Mouse (Mus musculus): ENCODE data around the gene Obscn. TPM values are rescaled to one million over a fixed set of nuclear protein-coding genes. Genes with fewer than 3 reads are reported as not detected.

Obscn gene
- polyA plus RNA-seq, 1 experiment from 2014 or later = 0.42 TPM

- WGBS = 87% methylated on average over 8 of the region's 8 CpGs
- Histone ChIP-seq H3K27me3 (peaks cover 3% of the 10 kb centered on the region), H3K9ac (no peak overlapping the region), H3K9me3 (no peaks in the 10 kb centered on the region), H3K36me3 (peaks cover 26% of the 10 kb centered on the region), H3K4me3 (no peak overlapping the region), H3K4me1 (no peaks in the 10 kb centered on the region), H3K27ac (no peak overlapping the region), H3K4me2 (no peak overlapping the region)
- no peak for ATAC-seq (ENCODE audit: insufficient number of reproducible peaks, insufficient read depth, low FRiP score, low TSS enrichment, low read depth)
Observed at GRCm38 (mm10) chr11:58969027-58969426, 167.2 kb downstream of the Obscn start.

GRCm38 (mm10) chr11:58968551-58968950 lies 167.7 kb downstream of the Obscn start:
- H3K27ac ChIP-seq = no peak overlapping the region
- H3K4me3 ChIP-seq = no peak overlapping the region
- H3K36me3 ChIP-seq = peaks cover 24% of the 10 kb centered on the region
- H3K27me3 ChIP-seq = peaks cover 8% of the 10 kb centered on the region
- H3K4me2 ChIP-seq = no peak overlapping the region
- H3K9me3 ChIP-seq = no peaks in the 10 kb centered on the region
- no peak overlapping the region for H3K9ac ChIP-seq
- ATAC-seq (ENCODE audit: insufficient number of reproducible peaks, insufficient read depth, low FRiP score, low TSS enrichment, low read depth) = no peak
- 83% methylated on average over 7 of the region's 7 CpGs for WGBS
- H3K4me1 ChIP-seq = 0 out of 2 replicates have a peak, but pooled peaks cover under 1% of the 10 kb centered on the region

- 0 out of 2 replicates have a peak, but pooled peaks cover 4% of the 10 kb centered on the region for H3K4me1 ChIP-seq
- 92% methylated on average over 1 of the region's 1 CpGs for WGBS
- no peak overlapping the region for H3K4me2 ChIP-seq
- no peaks in the 10 kb centered on the region for H3K9me3 ChIP-seq
- H3K27ac ChIP-seq = no peak overlapping the region
- H3K9ac ChIP-seq = no peak overlapping the region
- H3K36me3 ChIP-seq = peaks cover 20% of the 10 kb centered on the region
- peaks cover 20% of the 10 kb centered on the region for H3K27me3 ChIP-seq
- H3K4me3 ChIP-seq = no peak overlapping the region
- ATAC-seq (ENCODE audit: insufficient number of reproducible peaks, insufficient read depth, low FRiP score, low TSS enrichment, low read depth) = no peak
Observed at GRCm38 (mm10) chr11:58967346-58967745, 168.9 kb downstream of the Obscn start.

- Histone ChIP-seq H3K9ac (0 out of 2 replicates have a peak overlapping the region, but pooled peaks have one; percentile 27), H3K4me1 (0 out of 2 replicates have a peak, but pooled peaks cover 4% of the 10 kb centered on the region), H3K27me3 (peaks cover 32% of the 10 kb centered on the region), H3K27ac (no peak overlapping the region), H3K4me2 (no peak overlapping the region), H3K9me3 (no peaks in the 10 kb centered on the region), H3K4me3 (no peak overlapping the region), H3K36me3 (peaks cover 10% of the 10 kb centered on the region)
- 44% methylated on average over 12 of the region's 12 CpGs for WGBS
- no peak for ATAC-seq (ENCODE audit: insufficient number of reproducible peaks, insufficient read depth, low FRiP score, low TSS enrichment, low read depth)
Observed at GRCm38 (mm10) chr11:58965001-58965760, 171.0 kb downstream of the Obscn start.

DNA sequence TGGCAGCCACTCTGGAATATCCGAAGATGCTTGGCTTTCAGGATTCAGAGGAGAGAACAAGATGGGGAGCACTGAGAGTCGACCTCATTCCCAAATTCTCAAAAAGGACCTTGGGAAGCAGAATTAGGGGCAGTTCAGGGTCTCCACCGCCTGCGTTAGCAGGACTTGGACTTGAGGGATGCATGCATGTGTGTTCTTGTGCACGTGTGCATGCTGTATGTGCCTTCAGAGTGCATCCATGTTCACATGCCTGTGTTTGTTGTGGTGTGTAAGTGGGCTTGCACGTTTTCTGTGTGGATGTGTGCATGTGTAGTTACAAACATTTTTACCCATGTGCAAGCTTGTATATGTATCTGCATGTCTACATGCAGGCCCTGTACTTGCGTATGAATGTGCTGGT lies 172.0 kb downstream of the Obscn start:
- Histone ChIP-seq H3K4me2 (no peak overlapping the region), H3K9me3 (no peaks in the 10 kb centered on the region), H3K4me1 (peaks cover 10% of the 10 kb centered on the region), H3K9ac (no peak overlapping the region), H3K27me3 (peaks cover 32% of the 10 kb centered on the region), H3K4me3 (no peak overlapping the region), H3K27ac (no peak overlapping the region), H3K36me3 (peaks cover 3% of the 10 kb centered on the region; the same call in 1 of the 2 replicates)
- WGBS = 83% methylated on average over 7 of the region's 7 CpGs
- no peak for ATAC-seq (ENCODE audit: insufficient number of reproducible peaks, insufficient read depth, low FRiP score, low TSS enrichment, low read depth)

GRCm38 (mm10) chr11:58963543-58963942 lies 172.7 kb downstream of the Obscn start:
- no peak overlapping the region for H3K4me3 ChIP-seq
- H3K27ac ChIP-seq = no peak overlapping the region
- H3K9me3 ChIP-seq = no peaks in the 10 kb centered on the region
- H3K4me2 ChIP-seq = no peak overlapping the region
- peaks cover 3% of the 10 kb centered on the region; the same call in 1 of the 2 replicates for H3K36me3 ChIP-seq
- H3K27me3 ChIP-seq = peaks cover 33% of the 10 kb centered on the region
- 34% methylated on average over 17 of the region's 17 CpGs for WGBS
- no peak for ATAC-seq (ENCODE audit: insufficient number of reproducible peaks, insufficient read depth, low FRiP score, low TSS enrichment, low read depth)
- no peak overlapping the region for H3K9ac ChIP-seq
- H3K4me1 ChIP-seq = peaks cover 13% of the 10 kb centered on the region

DNA sequence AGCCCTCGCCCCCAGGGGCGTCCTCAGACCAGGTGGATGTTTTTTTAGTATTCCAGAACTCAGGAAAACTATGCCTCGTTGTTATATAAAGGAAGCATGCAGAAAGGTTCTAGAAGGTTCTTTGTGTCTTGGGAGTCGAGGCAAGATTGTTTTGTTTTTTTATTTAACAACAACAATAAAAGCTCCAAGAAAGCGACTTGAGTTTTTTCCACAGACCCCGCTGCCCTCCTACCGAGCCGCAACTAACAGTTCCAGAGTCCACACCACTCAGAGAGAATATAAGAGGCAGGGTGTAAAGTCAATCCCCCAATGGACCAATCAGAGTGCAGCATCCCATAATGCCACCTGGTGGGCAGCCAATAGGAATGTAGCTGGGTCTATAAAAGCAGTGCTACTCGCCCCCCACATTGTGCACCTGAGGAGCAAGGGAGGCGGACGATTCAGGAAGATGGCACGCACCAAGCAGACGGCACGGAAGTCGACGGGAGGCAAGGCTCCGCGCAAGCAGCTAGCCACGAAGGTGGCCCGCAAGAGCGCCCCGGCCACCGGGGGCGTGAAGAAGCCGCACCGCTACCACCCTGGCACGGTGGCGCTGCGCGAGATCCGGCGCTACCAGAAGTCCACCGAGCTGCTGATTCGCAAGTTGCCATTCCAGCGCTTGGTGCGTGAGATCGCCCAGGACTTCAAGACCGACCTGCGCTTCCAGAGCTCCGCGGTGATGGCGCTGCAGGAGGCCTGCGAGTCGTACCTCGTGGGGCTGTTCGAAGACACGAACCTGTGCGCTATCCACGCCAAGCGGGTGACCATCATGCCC lies 174.6 kb downstream of the Obscn start:
- no peak overlapping the region for H3K27ac ChIP-seq
- peaks cover 27% of the 10 kb centered on the region for H3K4me1 ChIP-seq
- H3K9ac ChIP-seq = no peak overlapping the region
- WGBS = 61% methylated on average over 50 of the region's 50 CpGs
- no peaks in the 10 kb centered on the region for H3K9me3 ChIP-seq
- ATAC-seq (ENCODE audit: insufficient number of reproducible peaks, insufficient read depth, low FRiP score, low TSS enrichment, low read depth) = no peak
- no peak overlapping the region for H3K4me3 ChIP-seq
- no peak overlapping the region for H3K4me2 ChIP-seq
- peaks cover 8% of the 10 kb centered on the region for H3K36me3 ChIP-seq
- H3K27me3 ChIP-seq = peaks cover 36% of the 10 kb centered on the region

- H3K4me3 ChIP-seq = peak overlapping the region; percentile 48
- ATAC-seq (ENCODE audit: insufficient number of reproducible peaks, insufficient read depth, low FRiP score, low TSS enrichment, low read depth) = 0 out of 2 replicates have a peak, but pooled peaks have one; percentile 45
- no peaks in the 10 kb centered on the region for H3K9me3 ChIP-seq
- H3K9ac ChIP-seq = peak overlapping the region; percentile 65
- H3K4me2 ChIP-seq = peak overlapping the region; percentile 84
- H3K4me1 ChIP-seq = peaks cover 34% of the 10 kb centered on the region
- 2% methylated on average over 40 of the region's 40 CpGs for WGBS
- no peak overlapping the region for H3K27ac ChIP-seq
- peaks cover 8% of the 10 kb centered on the region for H3K36me3 ChIP-seq
- peaks cover 36% of the 10 kb centered on the region for H3K27me3 ChIP-seq
Observed at GRCm38 (mm10) chr11:58959921-58960465, 176.2 kb downstream of the Obscn start.

DNA sequence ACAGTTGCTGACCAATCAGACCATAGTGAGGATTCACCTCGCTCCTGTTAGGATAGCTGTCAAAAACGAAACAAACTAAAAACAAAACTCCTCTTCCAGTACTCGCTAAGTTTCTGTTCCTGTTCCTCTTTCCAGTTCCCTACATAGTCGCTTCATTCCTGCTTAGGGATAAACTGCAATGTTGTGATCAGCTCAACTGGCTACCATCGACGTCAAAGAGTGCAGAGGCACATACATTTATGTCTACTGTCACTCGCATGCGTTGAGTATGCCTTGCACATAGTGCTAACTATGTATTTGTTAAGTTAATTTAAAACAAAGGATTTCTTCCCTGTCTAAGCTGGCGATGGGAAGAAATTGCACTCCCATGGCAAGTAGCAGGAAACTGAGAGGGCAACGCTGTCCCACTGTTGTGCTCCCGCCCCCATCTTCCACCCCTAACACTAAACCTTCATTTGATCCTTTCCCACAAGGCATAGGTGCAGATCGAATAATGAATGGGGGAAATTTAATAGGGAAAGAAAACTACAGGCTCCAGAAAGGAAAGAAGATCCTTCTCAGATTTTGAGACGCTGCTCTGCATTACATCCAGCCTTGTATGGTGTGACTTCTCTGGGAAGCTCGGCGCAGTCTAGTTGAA lies 176.9 kb downstream of the Obscn start:
- WGBS = 30% methylated on average over 15 of the region's 15 CpGs
- H3K9ac ChIP-seq = peak overlapping the region; percentile 65
- ATAC-seq (ENCODE audit: insufficient number of reproducible peaks, insufficient read depth, low FRiP score, low TSS enrichment, low read depth) = no peak

GRCm38 (mm10) chr11:58958536-58958935 lies 177.7 kb downstream of the Obscn start:
- H3K4me3 ChIP-seq = no peak overlapping the region
- no peak for ATAC-seq (ENCODE audit: insufficient number of reproducible peaks, insufficient read depth, low FRiP score, low TSS enrichment, low read depth)
- H3K27me3 ChIP-seq = peaks cover 28% of the 10 kb centered on the region
- no peaks in the 10 kb centered on the region for H3K9me3 ChIP-seq
- no peak overlapping the region for H3K27ac ChIP-seq
- no peak overlapping the region for H3K4me2 ChIP-seq
- WGBS = 90% methylated on average over 6 of the region's 6 CpGs
- H3K36me3 ChIP-seq = peaks cover 8% of the 10 kb centered on the region
- H3K4me1 ChIP-seq = peaks cover 36% of the 10 kb centered on the region
- no peak overlapping the region for H3K9ac ChIP-seq

More for the DNA sequence above, 176.9 kb downstream of the Obscn start:
- peaks cover 8% of the 10 kb centered on the region for H3K36me3 ChIP-seq
- no peak overlapping the region for H3K27ac ChIP-seq
- no peaks in the 10 kb centered on the region for H3K9me3 ChIP-seq
- H3K27me3 ChIP-seq = peaks cover 34% of the 10 kb centered on the region
- peak overlapping the region; percentile 48 for H3K4me3 ChIP-seq
- peak overlapping the region; percentile 84 for H3K4me2 ChIP-seq
- peaks cover 34% of the 10 kb centered on the region for H3K4me1 ChIP-seq
